Mouse (Mus musculus) liver, postnatal 0 days (tissue): ENCODE results near the gene Pdlim3. TPM values are rescaled to one million over a fixed set of nuclear protein-coding genes. Genes with fewer than 3 reads are reported as not detected.

Source experiments
- ATAC-seq: fragments of 200-750 bp; cut with Nextera tagmentation; 2 replicates; pipeline ENCODE4 v1.8.0; 2017; ENCODE audit warnings: mild to moderate bottlenecking, moderate library complexity
- DNase-seq: peaks from one replicate; pipeline ENCODE4 v3.0.0-alpha.2; 2016
- H3K27ac ChIP-seq: fragments of 300-500 bp; sonication (generic); 2 replicates; pipeline ENCODE4 v1.5.1; 2014; ENCODE audit warnings: antibody characterized with exemption, moderate library complexity, mild to moderate bottlenecking, low read depth
- H3K27me3 ChIP-seq: fragments of 300-500 bp; sonication (generic); 2 replicates; pipeline ENCODE4 v1.6.1; 2014; ENCODE audit warnings: low read length, control low read depth, mixed read lengths; ENCODE audit not compliant: insufficient read depth
- H3K36me3 ChIP-seq: fragments of 300-500 bp; sonication (generic); replicated peaks from 2 replicates; pipeline ENCODE4 v1.6.1; 2014; ENCODE audit warnings: mild to moderate bottlenecking, control low read depth, low read length, moderate library complexity, mixed read lengths; ENCODE audit not compliant: insufficient read depth
- H3K4me1 ChIP-seq: fragments of 300-500 bp; sonication (generic); 2 replicates; pipeline ENCODE4 v1.6.1; 2014; ENCODE audit warnings: antibody characterized with exemption, mild to moderate bottlenecking, control low read depth; ENCODE audit not compliant: insufficient read depth
- H3K4me2 ChIP-seq: fragments of 300-500 bp; sonication (generic); 2 replicates; pipeline ENCODE4 v1.6.1; 2014; ENCODE audit warnings: low read depth, mild to moderate bottlenecking, low read length, moderate library complexity, mixed read lengths
- H3K4me3 ChIP-seq: fragments of 300-500 bp; sonication (generic); 2 replicates; pipeline ENCODE4 v1.5.1; 2014; ENCODE audit warnings: low read depth, low read length
- H3K9ac ChIP-seq: fragments of 300-500 bp; sonication (generic); replicated peaks from 2 replicates; pipeline ENCODE4 v1.6.1; 2014; ENCODE audit warnings: mild to moderate bottlenecking, moderate library complexity
- H3K9me3 ChIP-seq: fragments of 300-500 bp; sonication (generic); 2 replicates; pipeline ENCODE4 v1.6.1; 2016; ENCODE audit warnings: mild to moderate bottlenecking, control low read depth, low read length, mixed read lengths
- CTCF ChIP-seq: sonication (generic); IDR thresholded peaks from 2 replicates; pipeline ENCODE4 v1.5.1; 2016; ENCODE audit warnings: antibody characterized with exemption, low read depth
- EP300 ChIP-seq: IDR thresholded peaks from 2 replicates; pipeline ENCODE4 v1.6.1; 2016; ENCODE audit warnings: antibody characterized with exemption, low read depth, mild to moderate bottlenecking
- WGBS: fragments of 180-500 bp; shearing (Covaris S2); extraction: QIAGEN DNeasy Blood & Tissue Kit; methylation state at CpG from one replicate; pipeline ENCODE4 v1.1.7; 2014; ENCODE audit not compliant: insufficient replicate concordance; 5-methylcytosine and 5-hydroxymethylcytosine counted together
- polyA plus RNA-seq: library from polyadenylated mRNA; unstranded; fragments of >200 nt; fragmentation: Nextera tagmentation; extraction: Ambion mirVana; gene quantifications from 2 replicates; pipeline ENCODE4 v1.2.1, GENCODE M21; 2015

The Pdlim3 gene
- polyA plus RNA-seq, 1 experiment from 2014 or later, result 2.1 TPM

- DNase-seq, result no peak
- no peaks in the 10 kb centered on the region for H3K9me3 ChIP-seq
- 63% methylated on average over 3 of the region's 3 CpGs for WGBS
- H3K4me2 ChIP-seq, result no peak overlapping the region
- H3K4me3 ChIP-seq, result no peak overlapping the region
- H3K27me3 ChIP-seq, result no peaks in the 10 kb centered on the region
- no peak for ATAC-seq
- no peak overlapping the region for H3K27ac ChIP-seq
- no peaks in the 10 kb centered on the region for H3K36me3 ChIP-seq
- H3K4me1 ChIP-seq, result no peaks in the 10 kb centered on the region
- no peak overlapping the region for H3K9ac ChIP-seq
- no peak for TF ChIP-seq EP300
- TF ChIP-seq CTCF, result no peak
Measured at GRCm38 (mm10) chr8:45916496-45916895, 31.2 kb downstream of the Pdlim3 start.

- H3K4me3 ChIP-seq, result no peak overlapping the region
- H3K4me2 ChIP-seq, result no peak overlapping the region
- H3K4me1 ChIP-seq, result no peaks in the 10 kb centered on the region
- H3K9ac ChIP-seq, result no peak overlapping the region
- DNase-seq (no peak), ATAC-seq (no peak)
- H3K36me3 ChIP-seq, result no peaks in the 10 kb centered on the region
- no peak for TF ChIP-seq CTCF
- no peak for TF ChIP-seq EP300
- 83% methylated on average over 20 of the region's 20 CpGs for WGBS
- H3K9me3 ChIP-seq, result no peaks in the 10 kb centered on the region
- H3K27ac ChIP-seq, result no peak overlapping the region
- no peaks in the 10 kb centered on the region for H3K27me3 ChIP-seq
Measured at GRCm38 (mm10) chr8:45917040-45917679, 31.9 kb downstream of the Pdlim3 start.

DNA sequence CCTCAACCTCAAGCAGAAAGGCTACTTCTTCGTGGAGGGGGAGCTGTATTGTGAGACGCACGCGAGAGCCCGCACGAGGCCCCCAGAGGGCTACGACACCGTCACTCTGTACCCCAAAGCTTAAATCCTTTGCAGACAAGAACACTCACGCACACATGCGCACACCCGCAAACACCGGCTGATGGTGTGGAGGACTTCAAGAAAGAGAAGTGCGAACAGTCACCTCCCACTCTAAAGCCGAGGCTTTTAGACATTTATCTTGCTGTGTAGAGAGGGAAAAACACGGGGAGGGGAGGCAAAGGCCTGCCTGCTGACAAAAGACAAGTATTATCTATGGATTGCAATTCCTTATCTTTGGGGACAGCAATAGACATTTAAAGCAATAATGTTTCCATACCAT, 33.6 kb downstream of the Pdlim3 start:
- Histone ChIP-seq H3K36me3 (no peaks in the 10 kb centered on the region), H3K4me1 (no peaks in the 10 kb centered on the region), H3K9ac (no peak overlapping the region), H3K4me2 (no peak overlapping the region), H3K27ac (no peak overlapping the region), H3K4me3 (no peak overlapping the region), H3K27me3 (no peaks in the 10 kb centered on the region), H3K9me3 (no peaks in the 10 kb centered on the region)
- DNase-seq (no peak), ATAC-seq (no peak)
- 75% methylated on average over 15 of the region's 15 CpGs for WGBS
- TF ChIP-seq CTCF (no peak), EP300 (no peak)

DNA sequence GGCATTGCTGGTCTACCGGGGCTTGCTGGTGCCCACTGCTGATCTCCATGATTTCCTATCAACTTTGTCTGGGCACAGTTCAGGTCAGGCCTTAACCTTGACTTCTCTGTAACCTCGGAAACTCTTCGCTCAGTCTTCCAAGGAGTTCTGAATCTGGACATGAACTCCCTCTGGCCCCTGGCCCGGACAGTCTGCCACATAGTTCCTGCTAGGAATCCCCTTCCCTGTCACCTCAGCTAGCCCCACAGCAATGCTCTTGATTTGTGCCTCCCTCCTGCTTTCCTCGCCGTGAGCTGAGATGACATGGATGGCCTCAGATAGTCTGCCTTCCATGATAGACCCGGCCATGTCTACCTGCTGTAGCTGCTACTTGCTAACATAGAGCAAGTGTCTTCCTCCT, 35.1 kb downstream of the Pdlim3 start:
- ATAC-seq (no peak), DNase-seq (no peak)
- H3K9ac ChIP-seq, result no peak overlapping the region
- no peak overlapping the region for H3K4me2 ChIP-seq
- no peaks in the 10 kb centered on the region for H3K9me3 ChIP-seq
- WGBS, result 84% methylated on average over 7 of the region's 7 CpGs
- H3K4me3 ChIP-seq, result no peak overlapping the region
- no peaks in the 10 kb centered on the region for H3K36me3 ChIP-seq
- no peak overlapping the region for H3K27ac ChIP-seq
- TF ChIP-seq EP300 (no peak), CTCF (no peak)
- H3K27me3 ChIP-seq, result no peaks in the 10 kb centered on the region
- no peaks in the 10 kb centered on the region for H3K4me1 ChIP-seq

DNA sequence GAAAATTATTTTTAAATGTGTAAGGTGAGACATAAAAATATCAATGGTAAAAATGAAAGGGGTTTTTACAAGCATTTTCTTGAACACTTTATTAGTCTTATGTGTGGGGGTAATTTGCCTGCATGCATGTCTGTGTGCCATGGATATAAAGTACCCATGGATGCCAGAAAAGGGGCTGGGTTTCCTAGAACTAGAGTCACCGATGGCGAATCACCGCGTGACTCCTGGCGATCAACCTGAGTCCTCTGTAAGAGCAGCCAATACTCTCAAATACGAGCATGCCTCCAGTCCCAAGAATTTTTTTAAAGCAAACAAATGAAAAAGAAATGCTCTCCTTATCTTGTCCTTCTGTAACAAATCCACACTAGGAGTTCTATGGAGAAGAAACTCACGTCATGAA, 36.9 kb downstream of the Pdlim3 start:
- ATAC-seq, result no peak
- no peak for TF ChIP-seq CTCF
- TF ChIP-seq EP300, result no peak
- H3K36me3 ChIP-seq, result no peaks in the 10 kb centered on the region
- H3K4me2 ChIP-seq, result no peak overlapping the region
- H3K27ac ChIP-seq, result no peak overlapping the region
- no peaks in the 10 kb centered on the region for H3K27me3 ChIP-seq
- 86% methylated on average over 7 of the region's 7 CpGs for WGBS
- no peak overlapping the region for H3K9ac ChIP-seq
- no peak for DNase-seq
- H3K4me3 ChIP-seq, result no peak overlapping the region
- no peaks in the 10 kb centered on the region for H3K9me3 ChIP-seq
- no peaks in the 10 kb centered on the region for H3K4me1 ChIP-seq

DNA sequence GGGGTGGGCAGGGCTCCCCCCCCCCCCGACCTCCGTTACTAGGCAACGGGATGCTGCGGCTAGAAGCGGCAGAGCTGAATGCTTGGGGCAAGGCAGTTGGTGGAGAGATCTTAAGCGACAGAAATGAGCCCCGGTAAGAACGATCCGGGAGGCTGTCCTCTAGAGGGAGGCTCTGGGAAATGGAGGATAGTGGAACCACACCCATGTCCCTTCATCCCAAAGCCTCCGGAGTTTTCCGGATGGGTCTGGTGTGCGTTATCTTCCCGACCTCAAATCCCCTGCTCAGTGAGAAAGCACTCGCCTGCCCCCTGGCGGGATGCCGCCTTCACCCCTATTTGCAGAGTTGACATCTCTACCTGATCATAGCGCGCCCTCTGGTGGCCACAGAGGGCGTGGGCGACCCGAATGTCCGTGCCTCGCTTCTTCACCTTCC, 49.3 kb downstream of the Pdlim3 start, which contains the start of gene Ccdc110:
Gene Ccdc110, plus strand, starts transcription at position 38 of the 433 bp plus-strand sequence.
- no peak within 1 kb of the TSS for H3K4me2 ChIP-seq
- no peaks in the 10 kb centered on the region for H3K4me1 ChIP-seq
- TF ChIP-seq EP300 (no peak), CTCF (peak; percentile 99)
- peaks cover 3% of the 10 kb centered on the region; the same call in 1 of the 2 replicates for H3K27me3 ChIP-seq
- no peak within 1 kb of the TSS for H3K27ac ChIP-seq
- no peaks in the 10 kb centered on the region for H3K9me3 ChIP-seq
- 6% methylated on average over 23 of the region's 23 CpGs for WGBS
- no peak within 1 kb of the TSS for H3K4me3 ChIP-seq
- no peak within 1 kb of the TSS for H3K9ac ChIP-seq
- no peaks in the 10 kb centered on the region for H3K36me3 ChIP-seq
- ATAC-seq (peak; percentile 62), DNase-seq (peak; percentile 93)
